Mouse (Mus musculus): Measurements from ENCODE around the gene C87414. TPM values are rescaled to one million over a fixed set of nuclear protein-coding genes. Genes with fewer than 3 reads are reported as not detected.

The C87414 gene
- not detected in 2 replicates for polyA plus RNA-seq (2012)

DNA sequence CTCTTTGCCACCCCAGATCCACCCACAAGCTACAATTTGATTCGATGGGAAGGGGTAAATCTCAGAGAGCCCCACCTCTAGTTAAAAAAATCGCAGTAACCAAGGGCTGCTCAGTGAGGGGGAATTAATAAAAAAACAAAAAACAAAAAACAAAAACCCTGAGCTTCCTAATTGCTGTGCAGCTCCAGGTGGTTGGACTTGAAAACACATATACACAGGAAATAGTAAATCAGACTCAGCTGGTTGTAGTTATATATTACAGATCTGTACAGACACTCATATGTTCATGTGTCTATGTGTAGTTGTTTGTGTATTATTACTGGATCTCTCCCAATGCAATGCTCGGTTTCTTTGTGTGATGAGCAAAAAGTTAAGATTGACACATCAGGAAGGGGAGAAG, at the start of gene C87414:
TSS of gene C87414 (minus strand) at position 101 of the 400 bp plus-strand sequence.

Other genes starting within 250 kb of the C87414 start
- not detected in 2 replicates for gene Gm16427, start 131.4 kb downstream of the C87414 start, polyA plus RNA-seq (2012)
- not detected in 2 replicates for gene Gm7792, start 172.2 kb upstream of the C87414 start, polyA plus RNA-seq (2012)